Mouse (Mus musculus): ENCODE measurements around the gene Eef1g.
"Not testable (repeated sequence)": the region's sequence is repeated elsewhere in the genome, so short reads cannot be mapped to it uniquely, and the experiment has no call there.

The Eef1g gene

GRCm38 (mm10) chr19:8944750-8945149 is 22.1 kb upstream of the Eef1g start:
- no peak for DNase-seq (ENCODE audit: low read depth in 1 of 2, low spot score in 2 of 2)

DNA sequence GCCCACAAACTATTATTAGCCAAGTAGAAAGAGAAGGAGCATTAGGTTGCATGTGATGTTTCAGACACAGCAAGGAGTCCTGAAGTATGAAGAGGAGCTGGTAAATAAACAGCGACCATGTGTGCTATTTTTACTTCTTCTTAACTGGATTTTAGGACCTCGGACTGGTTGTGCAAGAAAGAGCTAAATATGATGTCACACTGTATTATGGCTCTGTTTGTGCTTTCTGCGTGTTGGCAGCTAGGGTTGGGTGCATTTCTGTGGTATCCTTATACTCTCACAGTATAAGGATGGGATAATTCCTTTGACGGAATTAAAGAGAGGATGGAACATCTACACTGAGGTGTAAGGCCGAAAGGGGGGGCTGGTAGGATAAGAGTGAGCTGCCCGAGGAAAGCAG is 21.6 kb upstream of the Eef1g start:
- DNase-seq (ENCODE audit: low read depth in 1 of 2, low spot score in 2 of 2): no peak

DNA sequence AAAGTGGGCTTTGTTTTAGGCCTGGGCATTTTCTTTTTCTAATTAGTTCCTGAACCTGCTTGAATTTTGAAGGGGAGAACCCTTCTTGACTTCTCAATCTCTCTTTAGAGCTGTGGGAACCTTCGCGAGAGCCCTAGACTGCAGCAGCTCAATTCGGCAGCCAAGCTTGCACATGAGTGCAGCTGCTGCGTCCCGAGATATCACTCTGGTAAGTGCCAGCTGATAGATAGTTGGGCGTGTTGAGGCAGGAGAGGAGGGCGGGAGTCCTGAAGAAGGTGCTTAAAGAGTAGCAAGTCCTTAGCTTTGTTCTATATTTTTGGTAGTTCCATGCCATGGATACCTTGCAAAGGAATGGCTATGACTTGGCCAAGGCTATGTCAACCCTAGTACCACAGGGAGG is 19.9 kb upstream of the Eef1g start:
- DNase-seq (ENCODE audit: low read depth in 1 of 2, low spot score in 2 of 2): no peak

GRCm38 (mm10) chr19:8950190-8950589 is 16.7 kb upstream of the Eef1g start:
- no peak for DNase-seq (ENCODE audit: low read depth in 1 of 2, low spot score in 2 of 2)

DNA sequence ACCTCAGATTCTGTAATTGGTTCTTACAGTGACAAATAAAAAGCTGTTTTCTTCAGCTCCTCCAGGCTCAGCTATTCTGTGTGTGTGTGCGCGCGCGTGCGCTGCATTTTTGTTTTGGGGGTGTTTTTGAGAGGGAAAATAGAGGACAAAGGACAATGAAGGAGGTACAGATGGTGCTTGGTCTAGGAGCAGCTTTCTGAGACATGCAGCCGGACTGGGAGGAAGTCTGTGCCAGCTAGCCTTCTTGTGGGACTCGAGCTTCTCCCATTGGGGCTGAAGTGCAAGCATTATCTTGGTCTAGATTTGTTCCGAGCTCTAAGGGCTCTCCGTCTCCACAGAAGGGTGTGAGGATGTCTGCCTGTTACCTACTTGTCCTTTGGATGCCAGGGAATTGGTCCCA is 14.6 kb upstream of the Eef1g start:
- DNase-seq (ENCODE audit: low read depth in 1 of 2, low spot score in 2 of 2): no peak

GRCm38 (mm10) chr19:8953135-8954039 is 13.5 kb upstream of the Eef1g start, which contains the start of gene Tut1:
Gene Tut1 (plus strand): TSS chr19:8953847.
- DNase-seq (ENCODE audit: low read depth in 1 of 2, low spot score in 2 of 2): peak; percentile 73 to 88

GRCm38 (mm10) chr19:8954171-8954570 is 12.7 kb upstream of the Eef1g start:
- DNase-seq (ENCODE audit: low read depth in 1 of 2, low spot score in 2 of 2): no peak

GRCm38 (mm10) chr19:8962256-8962655 is 4.6 kb upstream of the Eef1g start:
- no peak for DNase-seq (ENCODE audit: low read depth in 1 of 2, low spot score in 2 of 2)

DNA sequence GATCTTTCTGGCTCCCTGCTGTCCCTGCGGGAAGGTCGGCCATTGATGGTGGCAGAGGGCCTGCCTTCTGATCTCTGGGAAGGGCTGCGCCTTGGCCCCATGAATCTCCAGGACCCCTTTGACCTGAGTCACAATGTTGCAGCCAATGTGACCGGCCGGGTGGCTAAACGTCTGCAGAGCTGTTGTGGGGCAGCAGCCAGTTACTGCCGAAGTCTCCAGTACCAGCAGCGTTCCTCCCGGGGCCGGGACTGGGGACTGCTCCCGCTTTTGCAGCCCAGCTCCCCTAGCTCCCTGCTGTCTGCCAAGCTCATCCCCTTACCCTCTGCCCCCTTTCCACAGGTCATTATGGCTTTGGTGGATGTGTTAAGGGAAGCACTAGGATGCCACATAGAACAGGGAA is 1.8 kb upstream of the Eef1g start:
- no peak for DNase-seq (ENCODE audit: low read depth in 1 of 2, low spot score in 2 of 2)

- DNase-seq (ENCODE audit: low read depth in 1 of 2, low spot score in 2 of 2): no peak
Measured at GRCm38 (mm10) chr19:8965771-8966170, 1.1 kb upstream of the Eef1g start.

DNA sequence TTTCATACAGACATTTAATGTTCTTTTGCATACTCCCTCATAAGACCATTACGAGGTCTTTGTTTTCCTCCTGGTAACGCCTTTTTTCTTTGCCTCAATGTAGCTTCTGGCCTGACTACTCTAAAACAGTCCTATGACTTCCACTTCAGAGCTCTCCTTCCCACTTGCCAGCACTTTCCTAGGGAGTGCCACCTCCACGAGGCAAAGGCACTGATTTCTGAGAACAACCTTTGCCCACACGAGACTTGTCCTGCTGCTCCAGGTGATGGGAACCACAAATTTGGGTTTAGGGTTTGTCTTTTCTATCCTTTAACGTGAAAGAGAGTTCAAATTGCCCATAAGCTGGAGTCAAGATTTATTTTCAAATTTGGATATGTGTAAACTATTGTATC is 647 bp upstream of the Eef1g start:
- DNase-seq (ENCODE audit: low read depth in 1 of 2, low spot score in 2 of 2): no peak

DNA sequence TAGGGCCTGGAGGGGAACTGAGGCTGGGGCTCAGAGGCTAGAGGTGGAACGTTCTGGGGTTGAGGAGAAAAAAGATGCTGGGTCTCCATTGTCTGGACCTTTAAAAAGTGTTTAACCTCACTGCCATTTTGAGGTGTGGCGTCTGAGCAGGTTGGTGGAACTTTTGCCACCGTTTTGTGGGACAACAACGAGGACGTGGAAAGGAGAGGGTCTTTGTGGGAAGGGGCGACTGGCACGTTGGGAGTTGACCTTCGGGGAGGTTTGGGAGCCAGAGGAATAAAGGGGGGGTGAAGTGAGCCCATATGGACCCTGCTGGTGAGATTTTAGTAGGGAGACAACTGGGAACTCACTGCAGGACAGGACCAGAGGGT is 517 bp downstream of the Eef1g start:
- no peak for DNase-seq (ENCODE audit: low read depth in 1 of 2, low spot score in 2 of 2)

GRCm38 (mm10) chr19:8967893-8968292 is 1.1 kb downstream of the Eef1g start:
- DNase-seq (ENCODE audit: low read depth in 1 of 2, low spot score in 2 of 2): no peak

DNA sequence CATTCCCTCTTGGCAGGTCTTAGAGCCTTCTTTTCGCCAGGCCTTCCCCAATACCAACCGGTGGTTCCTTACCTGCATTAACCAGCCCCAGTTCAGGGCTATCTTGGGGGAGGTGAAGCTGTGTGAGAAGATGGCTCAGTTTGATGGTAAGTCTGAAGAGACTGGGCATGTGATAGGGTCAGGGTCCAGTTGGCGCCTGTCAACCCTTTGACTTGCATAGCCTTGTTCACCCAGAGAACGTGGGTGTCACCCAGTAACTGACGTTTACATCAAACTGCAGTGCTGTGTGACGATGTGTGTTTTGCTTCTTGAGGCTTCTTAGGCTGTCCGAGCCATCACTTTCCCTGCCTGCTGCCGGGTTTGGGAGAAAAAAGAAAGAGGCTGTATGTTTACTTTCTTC is 5.7 kb downstream of the Eef1g start:
- not testable (repeated sequence) for DNase-seq (ENCODE audit: low read depth in 1 of 2, low spot score in 2 of 2)

DNA sequence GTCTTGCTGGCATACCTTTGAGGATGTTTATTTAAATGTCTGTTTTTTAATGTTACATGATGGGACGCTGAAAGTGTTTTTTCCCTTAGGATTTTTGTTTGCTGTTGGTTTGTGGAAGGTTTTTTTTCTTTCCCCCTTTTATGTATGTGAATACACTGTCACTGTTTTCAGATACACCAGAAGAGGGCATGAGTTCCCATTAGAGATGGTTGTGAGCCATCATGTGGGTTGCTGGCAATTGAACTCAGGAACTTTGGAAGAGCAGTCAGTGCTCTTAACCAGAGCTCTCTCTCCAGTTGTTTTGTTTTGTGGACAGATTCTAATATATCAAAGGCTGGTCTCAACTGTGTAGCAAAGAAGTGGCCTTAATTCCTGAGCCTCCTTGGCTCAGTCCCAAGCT is 7.8 kb downstream of the Eef1g start:
- no peak for DNase-seq (ENCODE audit: low read depth in 1 of 2, low spot score in 2 of 2)

DNA sequence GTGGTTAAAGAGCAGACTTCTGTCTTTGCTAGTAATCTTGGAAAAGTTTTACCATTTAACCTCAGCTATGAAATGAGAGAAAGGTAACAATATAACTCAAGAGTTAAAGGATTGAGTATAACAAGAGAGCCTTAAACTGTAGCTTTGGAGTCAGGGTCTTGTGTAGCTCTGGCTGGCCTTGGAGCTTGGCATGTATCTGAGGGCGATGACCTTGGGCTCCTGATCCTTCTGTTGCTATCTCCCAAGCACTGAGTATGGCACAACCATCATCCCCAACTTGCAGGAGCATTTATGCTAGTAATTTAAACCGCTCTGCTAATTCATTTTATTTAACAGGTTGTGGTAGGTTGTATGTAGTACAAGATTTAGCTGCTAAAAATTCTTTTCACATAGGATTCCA is 8.7 kb downstream of the Eef1g start:
- no peak for DNase-seq (ENCODE audit: low read depth in 1 of 2, low spot score in 2 of 2)

- no peak for DNase-seq (ENCODE audit: low read depth in 1 of 2, low spot score in 2 of 2)
Measured at GRCm38 (mm10) chr19:8976535-8976934, 9.7 kb downstream of the Eef1g start.

- DNase-seq (ENCODE audit: low read depth in 1 of 2, low spot score in 2 of 2): peak; percentile 80 to 83
Measured at GRCm38 (mm10) chr19:8980771-8981170, 13.9 kb downstream of the Eef1g start.

- no peak for DNase-seq (ENCODE audit: low read depth in 1 of 2, low spot score in 2 of 2)
Measured at GRCm38 (mm10) chr19:8981450-8982168, 14.8 kb downstream of the Eef1g start.

DNA sequence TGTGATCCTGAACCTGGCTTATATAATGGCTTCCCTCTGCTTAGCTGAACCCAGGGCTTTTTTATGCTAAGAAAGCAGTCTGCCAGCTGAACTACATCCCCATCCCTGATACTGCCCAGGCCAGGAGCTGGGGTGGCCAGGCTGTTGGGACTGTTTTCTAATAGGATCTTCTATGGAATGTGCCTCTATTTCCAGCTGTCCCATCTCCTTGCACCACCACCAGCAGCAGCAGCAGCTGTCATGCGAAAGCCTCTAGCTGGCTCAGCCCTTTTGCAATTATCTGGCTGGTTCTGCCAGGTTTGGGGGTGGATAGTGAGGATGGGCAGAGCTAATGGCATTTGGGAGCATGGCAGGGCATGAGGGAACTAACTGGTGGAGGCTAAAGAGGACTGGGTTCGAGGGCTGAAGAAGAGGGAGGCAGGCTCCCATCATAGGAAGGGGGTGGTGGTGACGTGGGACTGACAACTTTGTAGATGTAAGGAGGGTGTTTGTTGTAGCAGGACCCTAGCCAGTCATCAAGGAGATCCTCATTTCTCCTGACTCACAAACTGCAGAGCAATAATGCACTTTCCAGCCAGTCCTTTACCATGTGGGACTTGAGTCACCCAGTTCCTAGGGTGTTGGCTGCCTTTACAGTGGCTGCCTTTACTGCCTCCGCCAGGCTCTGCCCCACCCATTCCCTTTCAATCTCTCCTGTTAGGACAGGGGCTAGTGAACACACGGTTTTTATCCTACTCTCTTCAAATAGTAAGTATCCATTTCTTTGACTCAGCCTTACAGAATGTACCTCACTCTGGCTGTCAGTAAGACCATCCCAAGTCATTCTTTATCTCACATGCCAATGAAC is 15.7 kb downstream of the Eef1g start:
- DNase-seq (ENCODE audit: low read depth in 1 of 2, low spot score in 2 of 2): peak; percentile 69 to 75

DNA sequence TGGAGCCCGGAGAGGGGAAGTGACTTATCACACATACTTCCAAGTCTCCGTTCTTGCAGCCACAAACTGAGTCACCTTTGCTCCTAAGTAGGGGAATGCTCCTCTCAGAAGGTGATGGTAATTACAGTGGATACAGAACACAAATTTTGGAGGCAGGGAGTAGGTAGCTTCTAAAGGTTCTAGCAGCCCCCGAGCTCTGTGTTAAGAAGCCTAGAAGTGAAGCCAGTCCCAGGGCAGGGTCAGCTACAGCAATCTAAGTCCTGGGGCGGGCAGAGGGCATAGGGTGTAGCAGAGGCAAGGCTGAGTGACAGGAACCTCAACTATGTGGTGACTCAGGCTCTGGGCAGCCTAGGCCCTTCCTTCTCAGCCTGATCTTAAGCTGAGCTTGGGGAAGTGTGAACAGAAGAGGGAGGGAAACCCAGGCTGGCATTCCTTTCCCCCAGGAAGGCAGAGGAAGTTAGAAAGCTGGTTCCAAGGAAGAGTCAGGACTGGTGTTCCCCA is 16.4 kb downstream of the Eef1g start:
- peak; percentile 77 to 81 for DNase-seq (ENCODE audit: low read depth in 1 of 2, low spot score in 2 of 2)
